Mouse (Mus musculus): ENCODE data around the gene Dglucy. TPM values are rescaled to one million over a fixed set of nuclear protein-coding genes. Genes with fewer than 3 reads are reported as not detected.

Gene Dglucy
- polyA plus RNA-seq, 1 experiment from 2014 or later = 1.6 TPM

GRCm38 (mm10) chr12:100775291-100775690, 3.6 kb upstream of the Dglucy start:
- Histone ChIP-seq H3K27me3 (ENCODE audit: control insufficient read depth, insufficient read depth, low read length) (no peaks in the 10 kb centered on the region), H3K9ac (ENCODE audit: low read depth, low read length) (no peak overlapping the region), H3K4me3 (ENCODE audit: low read depth, low read length) (no peak overlapping the region), H3K4me1 (ENCODE audit: control insufficient read depth, insufficient read depth, low read length) (no peaks in the 10 kb centered on the region), H3K36me3 (ENCODE audit: control insufficient read depth, insufficient read depth, low read length) (no peaks in the 10 kb centered on the region), H3K9me3 (replicated peaks; ENCODE audit: control insufficient read depth, low read length) (no peaks in the 10 kb centered on the region), H3K27ac (ENCODE audit: low read depth, low read length) (no peak overlapping the region), H3K4me2 (no peak overlapping the region)
- ATAC-seq (replicated peaks; ENCODE audit: insufficient number of reproducible peaks, low FRiP score, low TSS enrichment) = no peak

- Histone ChIP-seq H3K9ac (ENCODE audit: low read depth, low read length) (no peak overlapping the region), H3K4me2 (no peak overlapping the region), H3K27me3 (ENCODE audit: control insufficient read depth, insufficient read depth, low read length) (no peaks in the 10 kb centered on the region), H3K36me3 (ENCODE audit: control insufficient read depth, insufficient read depth, low read length) (no peaks in the 10 kb centered on the region), H3K4me3 (ENCODE audit: low read depth, low read length) (no peak overlapping the region), H3K9me3 (replicated peaks; ENCODE audit: control insufficient read depth, low read length) (no peaks in the 10 kb centered on the region), H3K27ac (ENCODE audit: low read depth, low read length) (no peak overlapping the region), H3K4me1 (ENCODE audit: control insufficient read depth, insufficient read depth, low read length) (no peaks in the 10 kb centered on the region)
- 67% methylated on average over 8 of the region's 8 CpGs for WGBS (ENCODE audit: insufficient replicate concordance)
- ATAC-seq (replicated peaks; ENCODE audit: insufficient number of reproducible peaks, low FRiP score, low TSS enrichment) = no peak
These were observed 2.8 kb upstream of the Dglucy start for GRCm38 (mm10) chr12:100775911-100776581.

DNA sequence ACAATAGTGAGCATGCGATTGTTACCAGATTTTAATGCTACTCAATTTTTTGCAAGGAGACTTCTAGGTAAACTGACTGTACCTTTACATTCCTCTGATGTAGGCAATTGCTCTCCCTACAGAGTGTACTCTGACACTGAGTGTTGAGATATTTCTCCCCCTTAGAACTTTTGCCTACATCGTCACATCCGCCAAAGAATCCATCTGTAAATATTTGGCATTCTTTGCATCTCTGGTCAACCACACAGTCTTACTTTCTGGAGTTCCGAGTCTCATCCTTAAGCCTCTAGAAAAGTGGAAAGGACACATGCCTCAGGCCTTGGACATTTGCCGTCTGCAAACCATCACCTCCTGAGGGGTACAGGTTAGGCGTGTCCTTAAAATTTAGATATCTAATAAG, 1.9 kb upstream of the Dglucy start:
- Histone ChIP-seq H3K27ac (ENCODE audit: low read depth, low read length) (no peak overlapping the region), H3K4me2 (no peak overlapping the region), H3K36me3 (ENCODE audit: control insufficient read depth, insufficient read depth, low read length) (no peaks in the 10 kb centered on the region), H3K4me1 (ENCODE audit: control insufficient read depth, insufficient read depth, low read length) (no peaks in the 10 kb centered on the region), H3K9ac (ENCODE audit: low read depth, low read length) (no peak overlapping the region), H3K27me3 (ENCODE audit: control insufficient read depth, insufficient read depth, low read length) (no peaks in the 10 kb centered on the region), H3K4me3 (ENCODE audit: low read depth, low read length) (no peak overlapping the region), H3K9me3 (replicated peaks; ENCODE audit: control insufficient read depth, low read length) (no peaks in the 10 kb centered on the region)
- no peak for ATAC-seq (replicated peaks; ENCODE audit: insufficient number of reproducible peaks, low FRiP score, low TSS enrichment)
- WGBS (ENCODE audit: insufficient replicate concordance) = 76% methylated on average over 6 of the region's 6 CpGs

DNA sequence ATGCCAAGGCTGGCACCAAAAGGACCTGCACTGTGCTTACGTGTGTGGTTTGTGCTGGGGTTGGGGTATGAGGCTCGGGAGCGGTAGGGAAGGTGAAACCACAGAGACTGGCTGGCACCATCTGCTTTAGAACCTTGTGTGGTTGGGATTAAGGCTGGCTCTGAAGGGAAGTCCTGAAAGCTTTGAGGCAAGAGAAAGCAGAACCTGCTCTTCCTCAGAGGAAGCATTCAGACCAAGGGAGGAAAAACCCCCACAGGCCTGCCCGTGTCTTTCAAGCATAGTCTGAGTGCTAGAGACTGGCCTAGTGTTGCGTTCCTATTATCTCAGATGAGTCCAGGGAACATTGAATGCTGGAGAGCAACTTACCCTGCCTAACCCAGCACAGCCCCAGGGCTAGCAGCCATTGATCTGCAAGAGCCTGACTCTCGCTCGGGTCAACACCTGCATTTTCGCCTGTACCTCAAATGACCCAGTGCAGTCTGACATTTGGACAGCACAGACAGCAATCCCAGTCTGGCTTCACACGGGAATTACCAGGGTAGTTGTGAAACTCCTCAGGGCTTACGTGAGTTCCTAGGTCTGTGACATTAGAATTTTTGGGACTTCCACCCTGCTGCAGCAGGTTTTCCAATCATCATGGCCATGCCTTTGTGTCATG, 452 bp upstream of the Dglucy start:
- Histone ChIP-seq H3K4me1 (ENCODE audit: control insufficient read depth, insufficient read depth, low read length) (no peaks in the 10 kb centered on the region), H3K4me2 (no peak overlapping the region), H3K36me3 (ENCODE audit: control insufficient read depth, insufficient read depth, low read length) (no peaks in the 10 kb centered on the region), H3K27ac (ENCODE audit: low read depth, low read length) (no peak overlapping the region), H3K9ac (ENCODE audit: low read depth, low read length) (no peak overlapping the region; the same call in 1 of the 2 replicates), H3K4me3 (ENCODE audit: low read depth, low read length) (no peak overlapping the region), H3K9me3 (replicated peaks; ENCODE audit: control insufficient read depth, low read length) (no peaks in the 10 kb centered on the region), H3K27me3 (ENCODE audit: control insufficient read depth, insufficient read depth, low read length) (no peaks in the 10 kb centered on the region)
- ATAC-seq (replicated peaks; ENCODE audit: insufficient number of reproducible peaks, low FRiP score, low TSS enrichment) = no peak
- WGBS (ENCODE audit: insufficient replicate concordance) = 72% methylated on average over 10 of the region's 10 CpGs

DNA sequence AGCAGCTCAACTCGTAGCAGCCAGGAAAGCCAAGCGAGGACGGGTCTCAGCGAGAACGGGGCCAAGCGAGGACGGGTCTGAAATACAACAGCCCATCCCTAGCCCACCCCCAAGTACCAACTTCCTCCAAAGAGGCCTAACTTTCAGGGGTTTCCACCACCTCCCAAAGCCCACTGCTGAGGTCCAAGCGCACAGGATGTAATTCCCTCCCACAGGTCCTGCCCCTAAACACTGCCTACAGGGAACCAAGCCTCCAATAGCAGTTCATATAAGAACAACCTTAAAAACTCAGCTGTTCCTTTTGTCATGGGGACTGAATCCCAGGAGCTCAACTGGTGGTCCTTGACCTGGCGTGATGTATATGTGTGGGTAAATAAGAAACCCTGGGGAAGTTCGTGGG, 1.6 kb downstream of the Dglucy start:
- 94% methylated on average over 10 of the region's 10 CpGs for WGBS (ENCODE audit: insufficient replicate concordance)

GRCm38 (mm10) chr12:100781428-100782120, 2.7 kb downstream of the Dglucy start:
- no peaks in the 10 kb centered on the region for H3K4me1 ChIP-seq (ENCODE audit: control insufficient read depth, insufficient read depth, low read length)

More for the DNA sequence above, 1.6 kb downstream of the Dglucy start:
- no peak for ATAC-seq (replicated peaks; ENCODE audit: insufficient number of reproducible peaks, low FRiP score, low TSS enrichment)
- H3K4me2 ChIP-seq = no peak overlapping the region
- H3K27ac ChIP-seq (ENCODE audit: low read depth, low read length) = no peak overlapping the region
- H3K4me3 ChIP-seq (ENCODE audit: low read depth, low read length) = no peak overlapping the region
- H3K4me1 ChIP-seq (ENCODE audit: control insufficient read depth, insufficient read depth, low read length) = no peaks in the 10 kb centered on the region
- no peaks in the 10 kb centered on the region for H3K27me3 ChIP-seq (ENCODE audit: control insufficient read depth, insufficient read depth, low read length)
- no peaks in the 10 kb centered on the region for H3K36me3 ChIP-seq (ENCODE audit: control insufficient read depth, insufficient read depth, low read length)
- no peak overlapping the region for H3K9ac ChIP-seq (ENCODE audit: low read depth, low read length)
- H3K9me3 ChIP-seq (replicated peaks; ENCODE audit: control insufficient read depth, low read length) = no peaks in the 10 kb centered on the region

DNA sequence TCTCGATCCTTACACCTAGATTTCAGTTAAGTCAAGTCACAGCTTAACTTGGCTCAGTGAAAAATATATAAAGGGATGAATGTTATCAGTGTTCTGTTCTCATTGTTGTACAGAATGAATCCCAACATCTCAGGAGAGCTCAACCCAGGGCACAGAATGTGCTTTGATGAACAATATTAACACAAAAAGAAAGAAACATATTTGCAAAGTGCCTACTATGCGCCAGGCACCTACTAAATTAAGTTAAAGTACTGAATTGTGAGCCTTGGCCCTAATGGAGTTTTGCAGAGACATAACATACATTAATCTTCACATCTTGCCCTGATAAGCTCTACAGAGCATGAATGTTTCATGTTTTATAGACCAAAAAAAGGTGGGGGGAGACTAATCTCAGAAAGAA, 5.3 kb downstream of the Dglucy start:
- ATAC-seq (replicated peaks; ENCODE audit: insufficient number of reproducible peaks, low FRiP score, low TSS enrichment) = no peak
- Histone ChIP-seq H3K27me3 (ENCODE audit: control insufficient read depth, insufficient read depth, low read length) (no peaks in the 10 kb centered on the region), H3K9ac (ENCODE audit: low read depth, low read length) (no peak overlapping the region), H3K9me3 (replicated peaks; ENCODE audit: control insufficient read depth, low read length) (no peaks in the 10 kb centered on the region), H3K27ac (ENCODE audit: low read depth, low read length) (no peak overlapping the region), H3K36me3 (ENCODE audit: control insufficient read depth, insufficient read depth, low read length) (no peaks in the 10 kb centered on the region), H3K4me2 (no peak overlapping the region), H3K4me3 (ENCODE audit: low read depth, low read length) (no peak overlapping the region), H3K4me1 (ENCODE audit: control insufficient read depth, insufficient read depth, low read length) (no peaks in the 10 kb centered on the region)
- 70% methylated on average over 2 of the region's 2 CpGs for WGBS (ENCODE audit: insufficient replicate concordance)

More at GRCm38 (mm10) chr12:100781428-100782120, 2.7 kb downstream of the Dglucy start:
- Histone ChIP-seq H3K36me3 (ENCODE audit: control insufficient read depth, insufficient read depth, low read length) (no peaks in the 10 kb centered on the region), H3K4me3 (ENCODE audit: low read depth, low read length) (no peak overlapping the region), H3K9me3 (replicated peaks; ENCODE audit: control insufficient read depth, low read length) (no peaks in the 10 kb centered on the region), H3K27ac (ENCODE audit: low read depth, low read length) (no peak overlapping the region), H3K4me2 (no peak overlapping the region), H3K27me3 (ENCODE audit: control insufficient read depth, insufficient read depth, low read length) (no peaks in the 10 kb centered on the region), H3K9ac (ENCODE audit: low read depth, low read length) (no peak overlapping the region)
- ATAC-seq (replicated peaks; ENCODE audit: insufficient number of reproducible peaks, low FRiP score, low TSS enrichment) = no peak
- 83% methylated on average over 13 of the region's 13 CpGs for WGBS (ENCODE audit: insufficient replicate concordance)

DNA sequence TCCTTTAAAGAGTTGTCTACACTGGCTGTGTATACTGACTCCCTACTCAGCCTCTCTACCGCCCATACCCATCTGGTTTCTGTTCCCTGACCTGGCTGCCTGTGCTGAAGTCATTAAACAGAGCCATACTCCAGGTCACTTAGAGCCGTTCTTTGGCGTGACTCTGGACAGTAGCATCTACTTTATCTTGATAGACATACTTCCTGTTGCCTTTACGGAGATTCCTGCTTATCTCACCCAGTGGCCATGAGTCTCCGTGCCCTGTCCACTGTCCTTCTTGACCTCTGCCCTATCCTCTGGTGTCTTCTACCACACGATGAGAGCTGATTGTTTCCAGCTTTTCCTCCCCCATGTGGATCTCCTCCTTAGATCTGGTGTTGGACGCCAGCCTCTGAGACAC, 6.5 kb downstream of the Dglucy start:
- Histone ChIP-seq H3K27me3 (ENCODE audit: control insufficient read depth, insufficient read depth, low read length) (no peaks in the 10 kb centered on the region), H3K9me3 (replicated peaks; ENCODE audit: control insufficient read depth, low read length) (no peaks in the 10 kb centered on the region), H3K9ac (ENCODE audit: low read depth, low read length) (no peak overlapping the region), H3K36me3 (ENCODE audit: control insufficient read depth, insufficient read depth, low read length) (no peaks in the 10 kb centered on the region), H3K27ac (ENCODE audit: low read depth, low read length) (no peak overlapping the region), H3K4me2 (no peak overlapping the region; the same call in 1 of the 2 replicates), H3K4me1 (ENCODE audit: control insufficient read depth, insufficient read depth, low read length) (no peaks in the 10 kb centered on the region), H3K4me3 (ENCODE audit: low read depth, low read length) (no peak overlapping the region)
- 11% methylated on average over 7 of the region's 7 CpGs for WGBS (ENCODE audit: insufficient replicate concordance)
- ATAC-seq (replicated peaks; ENCODE audit: insufficient number of reproducible peaks, low FRiP score, low TSS enrichment) = no peak

Data from heart, embryonic 11.5 days (tissue).